Comparison of ENCODE assay signal across 7 mouse cellular contexts in genomic region chr12:52006633-52006994, GRCm38 (mm10). TPM values are rescaled to one million over a fixed set of nuclear protein-coding genes. Genes with fewer than 3 reads are reported as not detected.
DNase-seq lines count a peak whose midpoint lies in the region; ATAC-seq lines count a peak whose summit lies in the region.

No protein-coding gene starts in this region.

- peak overlapping the region; percentile 81 for H3K4me2 ChIP-seq in lung, embryonic 16.5 days (ENCODE audit: low read depth, low read length)
- peak overlapping the region; percentile 56 for H3K4me2 ChIP-seq in forebrain, embryonic 12.5 days
- H3K4me2 ChIP-seq in limb, embryonic 15.5 days: peak overlapping the region; percentile 58
- peak overlapping the region; percentile 62 for H3K4me2 ChIP-seq in stomach, embryonic 14.5 days (replicated peaks; ENCODE audit: low read depth, low read length)

- no peaks in the 10 kb centered on the region; the same call in 1 of the 2 replicates for H3K36me3 ChIP-seq in lung, embryonic 16.5 days (ENCODE audit: control insufficient read depth, insufficient read depth, low read length)
- no peaks in the 10 kb centered on the region; the same call in 1 of the 2 replicates for H3K36me3 ChIP-seq in forebrain, embryonic 12.5 days (replicated peaks)
- no peaks in the 10 kb centered on the region for H3K36me3 ChIP-seq in limb, embryonic 15.5 days
- no peaks in the 10 kb centered on the region for H3K36me3 ChIP-seq in stomach, embryonic 14.5 days (ENCODE audit: control insufficient read depth, insufficient read depth, low read length)

- no peaks in the 10 kb centered on the region for H3K27me3 ChIP-seq in lung, embryonic 16.5 days (ENCODE audit: control insufficient read depth, insufficient read depth, low read depth, low read length)
- H3K27me3 ChIP-seq in forebrain, embryonic 12.5 days: no peaks in the 10 kb centered on the region
- H3K27me3 ChIP-seq in limb, embryonic 15.5 days: no peaks in the 10 kb centered on the region
- no peaks in the 10 kb centered on the region for H3K27me3 ChIP-seq in stomach, embryonic 14.5 days (ENCODE audit: control insufficient read depth, insufficient read depth, low read length)

- H3K9ac ChIP-seq in lung, embryonic 16.5 days (ENCODE audit: low read length): peak overlapping the region; percentile 93
- no peak overlapping the region for H3K9ac ChIP-seq in forebrain, embryonic 12.5 days
- no peak overlapping the region for H3K9ac ChIP-seq in limb, embryonic 15.5 days
- no peak overlapping the region for H3K9ac ChIP-seq in stomach, embryonic 14.5 days (replicated peaks; ENCODE audit: low read depth, low read length)

- H3K4me3 ChIP-seq in lung, embryonic 16.5 days (ENCODE audit: low read length): peak overlapping the region; percentile 87
- peak overlapping the region; percentile 71 for H3K4me3 ChIP-seq in forebrain, embryonic 12.5 days (replicated peaks)
- peak overlapping the region; percentile 76 for H3K4me3 ChIP-seq in limb, embryonic 15.5 days
- H3K4me3 ChIP-seq in stomach, embryonic 14.5 days (ENCODE audit: low read depth, low read length): peak overlapping the region; percentile 57

- H3K4me1 ChIP-seq in lung, embryonic 16.5 days (replicated peaks; ENCODE audit: control insufficient read depth, insufficient read depth, low read length): 0 out of 2 replicates have a peak, but pooled peaks cover 2% of the 10 kb centered on the region
- peaks cover 15% of the 10 kb centered on the region; the same call in 1 of the 2 replicates for H3K4me1 ChIP-seq in forebrain, embryonic 12.5 days
- H3K4me1 ChIP-seq in limb, embryonic 15.5 days: no peaks in the 10 kb centered on the region
- H3K4me1 ChIP-seq in stomach, embryonic 14.5 days (ENCODE audit: control insufficient read depth, insufficient read depth, low read length): no peaks in the 10 kb centered on the region

- 35% methylated on average over 5 of the region's 5 CpGs for WGBS in lung, embryonic 16.5 days
- 51% methylated on average over 5 of the region's 5 CpGs for WGBS in forebrain, embryonic 12.5 days
- 48% methylated on average over 5 of the region's 5 CpGs for WGBS in limb, embryonic 15.5 days
- WGBS in stomach, embryonic 14.5 days: 51% methylated on average over 5 of the region's 5 CpGs

- DNase-seq in lung, postnatal 14 days: no peak
- no peak for DNase-seq in ovary, adult 18-20 months (ENCODE audit: low spot score)
- no peak for DNase-seq in adipocyte (ENCODE audit: low spot score)

- H3K9me3 ChIP-seq in lung, embryonic 16.5 days (ENCODE audit: control insufficient read depth, low read length): no peaks in the 10 kb centered on the region
- no peaks in the 10 kb centered on the region for H3K9me3 ChIP-seq in forebrain, embryonic 12.5 days
- H3K9me3 ChIP-seq in limb, embryonic 15.5 days: no peaks in the 10 kb centered on the region
- no peaks in the 10 kb centered on the region for H3K9me3 ChIP-seq in stomach, embryonic 14.5 days (ENCODE audit: control insufficient read depth, low read depth, low read length)

- peak; percentile 73 for ATAC-seq in lung, embryonic 16.5 days (ENCODE audit: low read depth)
- peak; percentile 37; the same call in 1 of the 2 replicates for ATAC-seq in forebrain, embryonic 12.5 days (ENCODE audit: low FRiP score)
- ATAC-seq in limb, embryonic 15.5 days (ENCODE audit: insufficient number of reproducible peaks, low FRiP score, low TSS enrichment, low read depth): peak; percentile 56; the same call in 1 of the 2 replicates
- peak; percentile 72; the same call in 1 of the 2 replicates for ATAC-seq in stomach, embryonic 14.5 days (ENCODE audit: insufficient number of reproducible peaks, insufficient read depth, low FRiP score, low read depth)

- no peak overlapping the region; the same call in 1 of the 2 replicates for H3K27ac ChIP-seq in lung, embryonic 16.5 days (ENCODE audit: low read length)
- peak overlapping the region; percentile 69; the same call in 1 of the 2 replicates for H3K27ac ChIP-seq in forebrain, embryonic 12.5 days
- H3K27ac ChIP-seq in limb, embryonic 15.5 days: 0 out of 2 replicates have a peak overlapping the region, but pooled peaks have one; percentile 33
- H3K27ac ChIP-seq in stomach, embryonic 14.5 days (ENCODE audit: low read length): no peak overlapping the region

RNA-seq across cellular contexts. Expression of gene Dtd2, which starts 0.3 kb away (rescaled TPM):
- 24.4 and 25.7 TPM in 2 replicates for polyA plus RNA-seq in lung, embryonic 16.5 days (2015; fragmentation: Nextera tagmentation; extraction: Ambion mirVana)
- 20.8 and 23.1 TPM in 2 replicates for polyA plus RNA-seq in forebrain, embryonic 12.5 days (2016; fragmentation: Nextera tagmentation; extraction: Ambion mirVana)
- 20.3 and 21.9 TPM in 2 replicates for polyA plus RNA-seq in limb, embryonic 15.5 days (2015; fragmentation: Nextera tagmentation; extraction: Ambion mirVana)
- 25.4 and 26.4 TPM in 2 replicates for polyA plus RNA-seq in stomach, embryonic 14.5 days (2014; fragmentation: Nextera tagmentation; extraction: Ambion mirVana)

RNA-seq across cellular contexts. Expression of gene Gpr33, which starts 21.2 kb away (rescaled TPM):
- polyA plus RNA-seq in lung, embryonic 16.5 days (2015; fragmentation: Nextera tagmentation; extraction: Ambion mirVana): not detected in 2 replicates
- polyA plus RNA-seq in forebrain, embryonic 12.5 days (2016; fragmentation: Nextera tagmentation; extraction: Ambion mirVana): not detected in 2 replicates
- polyA plus RNA-seq in limb, embryonic 15.5 days (2015; fragmentation: Nextera tagmentation; extraction: Ambion mirVana): not detected in 2 replicates
- not detected in 2 replicates for polyA plus RNA-seq in stomach, embryonic 14.5 days (2014; fragmentation: Nextera tagmentation; extraction: Ambion mirVana)

RNA-seq across cellular contexts. Expression of gene Heatr5a, which starts 35.5 kb away (rescaled TPM):
- polyA plus RNA-seq in lung, embryonic 16.5 days (2015; fragmentation: Nextera tagmentation; extraction: Ambion mirVana): 14.3 and 14.9 TPM in 2 replicates
- polyA plus RNA-seq in forebrain, embryonic 12.5 days (2016; fragmentation: Nextera tagmentation; extraction: Ambion mirVana): 12.6 and 13.6 TPM in 2 replicates
- 10.7 and 12.1 TPM in 2 replicates for polyA plus RNA-seq in limb, embryonic 15.5 days (2015; fragmentation: Nextera tagmentation; extraction: Ambion mirVana)
- polyA plus RNA-seq in stomach, embryonic 14.5 days (2014; fragmentation: Nextera tagmentation; extraction: Ambion mirVana): 16.1 and 17.9 TPM in 2 replicates

Comparison
In these comparisons a context has a peak if more than half of its experiments do, and no peak if none do; other contexts are left out.
1. H3K27ac ChIP-seq: peak in forebrain, embryonic 12.5 days (single experiment) and limb, embryonic 15.5 days (single experiment); none in lung, embryonic 16.5 days (single experiment) and stomach, embryonic 14.5 days (single experiment).
2. Peak in every context shown above with its lines, with median percentiles within 50 percentile points of each other: ATAC-seq, H3K4me2 ChIP-seq and H3K4me3 ChIP-seq.